Mouse (Mus musculus) erythroblast, adult 5-6 weeks (primary cell): ENCODE data around the gene Hba-a1. TPM values are rescaled to one million over a fixed set of nuclear protein-coding genes. Genes with fewer than 3 reads are reported as not detected.

ENCODE experiments used
- ATAC-seq: replicated peaks from 2 replicates; pipeline ENCODE4 v1.8.0; 2016; ENCODE audit warnings: moderate number of reproducible peaks, mild to moderate bottlenecking, moderate TSS enrichment, inconsistent platforms; ENCODE audit not compliant: poor library complexity, low FRiP score, severe bottlenecking
- total RNA-seq, 2 experiments: library from RNA; stranded (forward) in 1 of 2; stranded (reverse) in 1 of 2; fragments of 150-400 nt in 1 of 2; fragments of 200-764, 138-1000 nt in 1 of 2; gene quantifications; 2 replicates each; pipeline versions ENCODE4 v1.2.3 to v1.2.4; 2015 to 2017; ENCODE audit warnings: low replicate concordance in 2 of 2

The Hba-a1 gene
- 59,368 and 63,767 TPM in 2 replicates for total RNA-seq (2015; ENCODE audit: low replicate concordance)
- total RNA-seq (2017; ENCODE audit: low replicate concordance) = 14,861 and 24,674 TPM in 2 replicates

DNA sequence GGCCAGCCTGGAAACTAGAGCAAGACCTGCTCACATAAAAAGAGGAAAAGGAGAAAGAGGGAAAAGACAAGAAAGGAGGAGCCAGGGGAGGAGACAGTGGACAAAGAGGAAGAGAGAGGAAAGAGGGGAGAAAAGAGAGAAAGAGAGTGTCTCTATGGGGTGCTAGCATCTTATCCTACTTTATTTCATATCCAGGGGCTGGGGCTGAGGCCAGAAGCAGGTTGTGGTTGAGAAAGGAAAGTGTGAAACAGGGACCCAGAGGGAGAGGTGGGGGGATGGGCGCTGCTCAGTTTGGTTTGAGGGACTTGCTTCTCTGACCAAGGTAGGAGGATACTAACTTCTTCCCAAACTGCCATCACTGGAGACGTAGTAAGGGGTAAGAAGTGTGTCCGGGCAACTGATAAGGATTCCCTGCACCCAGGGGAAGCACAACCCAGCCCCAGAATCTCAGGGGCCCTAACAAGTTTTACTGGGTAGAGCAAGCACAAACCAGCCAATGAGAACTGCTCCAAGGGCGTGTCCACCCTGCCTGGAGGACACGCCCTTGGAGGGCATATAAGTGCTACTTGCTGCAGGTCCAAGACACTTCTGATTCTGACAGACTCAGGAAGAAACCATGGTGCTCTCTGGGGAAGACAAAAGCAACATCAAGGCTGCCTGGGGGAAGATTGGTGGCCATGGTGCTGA, at the start of gene Hba-a1:
TSS of gene Hba-a1 (plus strand) at position 421 of the 687 bp plus-strand sequence.
- ATAC-seq = peak; percentile 41

DNA sequence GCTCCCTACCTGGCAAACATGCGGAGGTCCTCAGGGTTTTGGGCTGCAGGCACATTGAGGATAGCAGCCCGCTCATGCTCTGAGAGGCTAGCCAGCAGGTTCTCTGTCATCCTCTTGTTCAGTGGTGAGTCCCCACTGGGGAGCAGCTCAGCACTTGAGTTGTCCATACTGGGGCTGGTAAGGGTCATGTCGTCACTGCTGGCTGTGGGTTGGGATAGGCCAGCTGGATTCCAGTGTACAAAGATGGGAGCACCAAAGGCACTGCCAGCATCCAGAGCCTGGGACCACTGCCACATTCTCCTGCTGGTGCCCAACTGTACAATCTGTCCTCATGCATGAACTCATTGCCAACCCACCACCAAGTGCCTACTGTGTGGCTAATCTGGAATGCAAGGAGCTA, 49.4 kb upstream of the Hba-a1 start:
- no peak for ATAC-seq

DNA sequence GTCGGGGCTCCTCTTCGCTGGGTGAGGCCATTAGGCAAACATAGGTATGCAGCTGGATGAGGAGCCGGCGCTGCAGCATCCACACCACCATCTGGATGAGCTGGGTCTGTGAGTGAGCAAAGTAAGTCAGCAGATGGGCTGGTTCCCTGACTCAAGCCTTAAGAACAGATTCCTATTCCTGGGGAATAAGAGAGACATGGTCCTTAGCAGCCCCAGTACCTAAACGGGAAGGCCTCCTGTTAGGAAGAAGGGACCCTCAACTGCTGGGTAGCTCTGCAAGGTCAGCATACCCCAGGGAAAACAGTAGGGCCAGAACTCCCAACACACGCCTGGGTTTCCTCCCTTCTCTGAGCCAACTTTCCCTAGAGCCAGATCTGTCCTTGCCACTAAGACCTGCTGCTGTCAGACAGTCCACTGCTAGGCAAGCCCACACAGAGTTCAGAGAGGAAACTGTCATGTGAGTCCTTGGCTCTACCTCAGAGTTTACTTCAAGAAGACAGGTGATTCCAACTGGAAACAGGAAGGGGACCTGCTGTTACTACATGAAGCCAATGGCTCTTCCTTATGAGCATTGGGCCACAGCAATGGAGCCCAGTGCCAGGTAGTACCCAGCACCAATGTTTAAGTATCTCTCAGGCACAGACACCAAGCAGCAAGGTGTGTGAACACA, 48.4 kb upstream of the Hba-a1 start:
- ATAC-seq = no peak

DNA sequence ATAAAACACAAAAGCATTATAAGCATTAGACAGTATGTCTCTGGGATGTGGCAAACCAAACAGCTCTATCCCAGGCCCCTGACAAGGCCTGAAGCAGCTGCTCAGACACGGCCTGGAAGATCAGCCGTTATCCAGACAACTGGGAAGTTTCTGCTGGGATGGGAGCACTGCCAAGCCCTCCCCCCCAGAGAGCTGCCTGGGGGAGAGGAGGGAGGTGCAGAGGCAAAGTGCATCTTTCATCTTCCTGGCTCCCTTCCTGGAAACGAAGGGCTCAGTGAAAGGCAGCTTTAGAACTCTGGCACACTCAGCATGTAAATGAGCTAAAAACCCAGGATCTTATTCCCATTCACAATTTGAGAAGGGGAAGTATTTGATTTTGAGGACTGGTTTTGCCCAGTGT, 47.7 kb upstream of the Hba-a1 start:
- ATAC-seq = no peak

DNA sequence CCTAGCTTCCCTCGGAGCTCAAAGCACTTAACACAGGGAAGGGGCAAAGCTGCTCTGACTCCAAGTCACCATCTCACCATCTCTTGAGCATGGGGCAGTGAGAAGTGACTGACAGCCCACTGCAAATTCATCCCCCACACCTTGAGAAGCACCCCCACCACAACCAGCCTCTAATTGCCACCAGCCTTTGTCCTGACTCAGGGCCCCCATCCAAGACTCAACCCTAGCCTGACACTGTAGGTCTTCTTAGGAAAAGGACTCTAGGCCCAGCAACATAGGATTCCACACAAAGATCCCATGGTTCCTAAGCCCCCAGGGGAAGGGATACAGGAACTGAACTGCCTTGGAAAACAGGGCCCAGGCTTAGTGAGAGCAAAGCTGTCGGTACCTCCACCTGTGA, 47.2 kb upstream of the Hba-a1 start:
- ATAC-seq = no peak

DNA sequence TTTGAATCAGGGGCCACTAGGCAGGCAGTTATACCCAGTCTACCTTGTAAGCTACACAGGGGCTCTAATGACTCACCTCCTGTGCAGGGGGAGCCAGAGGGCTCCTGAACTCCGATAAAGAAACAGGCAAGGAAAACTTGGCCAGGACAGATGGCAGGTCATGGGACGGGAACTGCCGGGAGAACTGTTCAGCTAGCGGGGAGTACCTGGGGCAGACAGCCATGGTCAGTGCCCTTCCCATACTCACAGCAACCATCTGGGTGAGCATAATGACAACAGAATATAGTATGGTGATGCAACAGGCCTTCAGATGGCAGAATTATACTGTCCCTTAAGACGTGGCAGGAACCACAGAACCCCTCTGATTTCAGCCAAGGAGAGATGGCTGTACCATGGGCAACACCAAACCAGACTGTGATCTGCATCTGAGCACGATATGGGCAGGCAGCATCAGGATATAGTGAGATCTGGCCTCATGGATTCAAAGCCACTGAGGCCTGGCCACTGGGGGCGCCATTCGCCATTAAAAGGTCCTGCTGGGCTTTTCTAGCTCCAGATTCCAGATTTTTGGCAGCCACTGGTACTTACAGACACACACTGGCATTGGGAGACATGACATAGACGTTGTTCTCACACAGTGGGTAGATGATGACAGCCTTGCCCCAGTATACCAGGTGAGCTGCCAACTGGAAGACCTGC, 46.5 kb upstream of the Hba-a1 start:
- peak; percentile 57 for ATAC-seq

DNA sequence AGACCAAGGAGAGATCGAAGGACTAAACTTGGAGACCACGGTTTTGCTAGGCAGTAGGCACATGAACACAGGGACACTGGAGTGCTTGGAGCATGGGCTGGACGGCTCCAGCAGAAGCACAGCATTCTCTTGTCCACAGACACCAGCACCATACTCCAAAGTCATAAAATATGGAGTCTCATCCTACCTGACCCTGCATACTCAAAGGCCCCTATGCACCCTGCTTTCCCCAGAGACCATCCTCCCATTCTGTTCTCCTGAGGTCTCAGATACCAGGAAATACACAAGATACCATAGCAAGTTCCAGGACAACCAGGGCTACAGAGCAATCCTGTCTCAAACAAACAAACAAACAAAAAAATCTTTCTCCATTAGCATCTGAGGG, 45.9 kb upstream of the Hba-a1 start:
- ATAC-seq = no peak

DNA sequence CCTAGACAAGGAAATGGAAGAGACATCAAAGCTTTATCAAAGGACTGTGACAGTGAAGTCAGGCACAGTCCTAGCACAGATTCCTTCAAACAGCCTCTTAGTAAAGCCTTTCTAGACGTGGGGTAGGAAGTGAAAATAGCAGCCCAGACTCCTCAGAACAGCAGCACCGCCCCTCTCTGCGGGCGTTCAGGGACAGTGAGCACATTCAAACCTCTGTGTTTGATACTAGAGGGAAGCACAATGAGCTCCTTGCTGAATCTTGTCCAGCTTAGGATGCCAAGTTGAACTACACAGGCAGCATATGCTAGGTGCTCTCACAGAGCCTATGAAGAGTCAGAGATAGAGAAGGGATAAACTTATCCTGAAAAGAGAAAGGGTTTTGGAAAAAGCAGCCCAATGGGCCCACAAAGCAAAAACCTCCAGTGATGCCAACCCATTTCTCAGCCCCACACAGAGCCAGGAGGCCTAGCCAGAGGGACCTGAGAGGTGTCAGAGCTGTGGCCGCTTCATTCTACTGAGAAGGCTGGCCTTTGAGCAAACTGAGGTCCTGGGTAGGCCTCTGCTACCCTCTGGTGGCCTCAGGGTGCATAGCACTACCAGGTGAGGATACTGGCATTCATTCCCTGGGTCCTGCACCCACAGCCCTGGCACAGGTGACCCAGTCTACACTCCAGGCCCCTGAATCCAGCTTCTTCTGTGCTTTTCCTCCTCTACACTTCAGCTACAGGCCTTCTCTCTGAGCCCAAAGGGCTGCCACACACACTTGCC, 45.0 kb upstream of the Hba-a1 start:
- peak; percentile 81 for ATAC-seq

DNA sequence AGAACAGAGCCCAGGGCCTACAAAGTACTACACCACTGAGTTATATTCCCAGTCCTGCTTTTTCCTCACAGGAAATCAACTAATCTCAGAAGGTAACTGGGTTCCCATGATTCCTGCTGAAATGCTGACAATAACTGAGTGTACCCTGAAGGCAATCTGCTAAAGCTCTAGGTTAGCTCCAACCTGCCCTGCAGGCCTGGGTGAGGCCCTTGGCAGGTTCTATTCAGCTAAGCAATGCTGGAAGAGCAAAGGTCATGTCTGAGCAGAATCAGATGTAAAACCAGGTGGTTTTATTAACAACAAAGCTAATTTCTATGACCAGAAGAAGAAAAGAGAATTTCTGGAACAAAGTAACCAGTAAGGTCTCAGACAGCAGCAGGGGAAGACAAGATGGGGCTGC, 41.9 kb upstream of the Hba-a1 start:
- no peak for ATAC-seq

DNA sequence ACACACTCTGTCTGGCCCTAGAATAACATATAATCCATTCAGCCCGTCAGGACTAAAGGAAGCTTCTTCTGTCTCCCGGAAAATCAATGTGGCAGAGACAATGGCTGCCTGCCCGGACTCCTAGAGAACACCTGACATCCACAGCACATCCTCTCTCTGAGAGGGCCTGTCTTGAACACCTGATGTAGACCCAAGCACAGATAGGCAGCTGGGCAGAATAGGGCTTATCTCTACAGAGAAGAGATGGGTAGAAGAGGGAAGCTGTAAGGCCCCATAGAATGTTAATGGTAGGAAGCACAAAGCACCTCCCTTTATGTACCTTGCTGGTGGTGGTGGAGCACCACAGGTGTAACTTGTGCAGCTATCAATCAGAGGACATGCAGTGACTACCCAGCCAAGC, 41.1 kb upstream of the Hba-a1 start:
- no peak for ATAC-seq

DNA sequence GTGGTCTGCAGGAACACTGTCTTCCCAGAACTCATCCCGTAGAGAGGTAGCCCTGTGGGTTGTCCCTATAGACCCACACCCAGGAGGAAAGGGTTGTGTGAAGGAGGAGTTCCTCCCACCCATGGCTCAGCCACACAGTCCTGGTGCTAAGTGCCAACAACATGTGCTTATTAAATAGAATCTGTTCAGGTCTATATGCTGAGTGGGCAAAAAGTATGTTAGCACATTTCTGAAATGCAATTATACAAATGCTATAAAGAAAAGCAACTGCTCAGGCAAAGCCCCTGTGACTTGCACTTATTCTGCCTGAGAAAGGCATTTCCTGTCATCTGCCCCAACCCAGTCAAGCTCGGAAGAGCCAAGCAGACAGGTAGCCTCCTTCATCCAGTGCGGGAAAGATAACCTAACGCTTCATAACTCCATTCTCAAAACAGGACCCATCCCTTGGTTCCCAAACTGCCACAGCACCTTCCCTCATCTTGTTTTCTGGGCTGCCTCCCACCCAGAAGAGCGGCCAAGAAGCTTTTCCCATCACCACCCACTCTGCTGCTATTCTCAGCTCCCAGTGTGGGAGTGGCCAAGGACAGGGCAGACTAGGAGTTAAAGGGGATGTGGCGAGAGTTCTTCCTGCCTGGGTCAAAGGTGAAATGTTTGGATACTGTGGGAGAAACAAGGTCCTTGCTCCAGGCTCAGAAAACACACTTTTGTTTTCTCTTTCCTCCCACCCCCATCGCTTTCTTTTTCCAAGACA, 39.9 kb upstream of the Hba-a1 start:
- no peak for ATAC-seq

DNA sequence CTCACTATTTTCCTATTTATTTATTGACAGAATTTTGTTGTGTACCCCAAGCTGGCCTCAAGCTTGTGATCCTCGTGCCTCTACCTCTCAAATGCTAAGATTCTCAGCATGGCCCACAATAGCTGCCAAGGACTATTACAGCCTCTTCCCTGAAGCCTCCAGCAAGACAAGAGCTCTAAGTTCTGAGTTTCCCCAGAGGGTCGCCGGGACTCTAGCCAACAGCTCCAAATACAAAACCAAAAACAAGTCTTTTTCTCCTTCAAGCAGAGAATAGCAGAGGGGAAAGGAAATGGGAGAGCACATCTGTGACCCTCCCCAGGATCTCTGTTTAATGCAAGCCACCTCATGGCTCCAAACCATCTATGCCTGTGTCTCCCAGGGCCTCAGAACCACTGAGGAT, 39.2 kb upstream of the Hba-a1 start:
- ATAC-seq = no peak

DNA sequence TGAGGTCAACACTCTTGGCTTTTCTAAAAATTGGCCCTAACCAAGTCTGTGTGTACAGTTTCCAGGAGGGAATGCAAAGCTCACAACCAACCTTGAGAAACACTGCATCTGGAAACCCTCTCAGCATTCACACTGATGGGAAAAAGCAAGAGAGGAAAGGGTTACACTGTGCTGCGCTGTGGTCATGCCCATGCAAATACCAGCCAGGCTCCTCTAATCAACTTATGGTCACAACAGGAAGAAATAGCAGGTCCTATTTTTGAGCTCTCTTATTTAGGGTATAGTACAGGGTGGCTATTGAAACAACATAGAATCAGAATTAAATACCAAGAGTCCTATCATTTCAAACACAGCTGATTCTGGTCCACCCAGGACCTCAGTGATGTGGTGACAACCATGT, 38.7 kb upstream of the Hba-a1 start:
- ATAC-seq = no peak

DNA sequence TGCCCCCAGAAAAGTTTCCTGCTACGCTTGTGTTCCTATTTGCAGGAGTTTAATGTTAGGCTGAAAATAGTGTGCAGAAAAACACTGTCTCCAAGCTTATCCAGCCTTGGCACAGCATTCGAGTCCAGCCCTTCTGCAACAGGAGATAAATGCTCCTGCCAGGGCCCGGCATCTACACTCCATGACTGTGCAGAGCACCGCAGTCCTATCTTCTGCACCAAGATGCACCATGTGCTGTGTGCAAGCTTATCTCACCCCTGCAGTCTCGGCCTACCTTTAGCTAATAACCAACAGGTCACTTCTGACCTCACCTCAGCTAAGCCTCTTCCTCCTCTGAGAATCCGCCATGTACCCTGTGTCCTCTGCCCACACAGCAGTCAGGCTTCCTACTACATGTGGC, 37.7 kb upstream of the Hba-a1 start:
- ATAC-seq = peak; percentile 77

DNA sequence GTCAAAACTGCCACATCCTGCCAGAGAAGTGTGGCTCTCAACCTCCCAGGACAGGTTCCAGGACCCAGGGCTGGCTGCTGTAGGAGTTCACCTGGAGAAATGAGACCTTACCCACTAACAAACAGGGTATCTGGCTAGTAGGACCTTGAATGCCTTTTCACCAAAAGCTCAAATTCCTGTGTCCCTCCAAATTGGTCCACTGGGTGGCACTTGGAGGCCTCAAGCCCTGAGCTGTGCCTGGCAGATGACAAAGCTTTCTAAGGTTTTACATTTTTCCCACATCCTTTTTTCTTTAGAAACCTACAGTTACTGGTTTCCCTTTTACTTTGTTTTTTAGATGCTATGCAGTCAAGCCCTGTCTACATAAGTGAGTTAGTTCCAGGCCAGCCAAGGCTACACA, 36.2 kb upstream of the Hba-a1 start:
- ATAC-seq = 0 out of 2 replicates have a peak, but pooled peaks have one; percentile 7

DNA sequence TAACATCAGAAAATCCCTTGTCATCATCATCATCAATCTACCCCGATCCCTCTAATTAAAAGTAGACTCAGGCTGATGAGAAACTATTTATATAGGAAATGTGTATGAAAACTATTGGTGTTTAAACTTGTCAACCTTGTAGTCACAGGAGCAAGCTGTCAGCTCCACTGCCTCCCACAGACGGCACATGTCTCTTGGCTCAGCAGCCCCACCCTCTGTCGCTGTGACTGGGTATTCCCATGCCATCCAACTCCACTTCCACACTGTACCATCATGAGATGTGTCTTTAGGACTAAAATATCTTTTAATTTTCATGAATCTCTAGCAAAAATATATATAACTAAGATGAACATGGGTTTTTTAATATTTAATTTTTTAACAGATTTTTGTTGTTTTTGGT, 35.0 kb upstream of the Hba-a1 start:
- ATAC-seq = no peak

DNA sequence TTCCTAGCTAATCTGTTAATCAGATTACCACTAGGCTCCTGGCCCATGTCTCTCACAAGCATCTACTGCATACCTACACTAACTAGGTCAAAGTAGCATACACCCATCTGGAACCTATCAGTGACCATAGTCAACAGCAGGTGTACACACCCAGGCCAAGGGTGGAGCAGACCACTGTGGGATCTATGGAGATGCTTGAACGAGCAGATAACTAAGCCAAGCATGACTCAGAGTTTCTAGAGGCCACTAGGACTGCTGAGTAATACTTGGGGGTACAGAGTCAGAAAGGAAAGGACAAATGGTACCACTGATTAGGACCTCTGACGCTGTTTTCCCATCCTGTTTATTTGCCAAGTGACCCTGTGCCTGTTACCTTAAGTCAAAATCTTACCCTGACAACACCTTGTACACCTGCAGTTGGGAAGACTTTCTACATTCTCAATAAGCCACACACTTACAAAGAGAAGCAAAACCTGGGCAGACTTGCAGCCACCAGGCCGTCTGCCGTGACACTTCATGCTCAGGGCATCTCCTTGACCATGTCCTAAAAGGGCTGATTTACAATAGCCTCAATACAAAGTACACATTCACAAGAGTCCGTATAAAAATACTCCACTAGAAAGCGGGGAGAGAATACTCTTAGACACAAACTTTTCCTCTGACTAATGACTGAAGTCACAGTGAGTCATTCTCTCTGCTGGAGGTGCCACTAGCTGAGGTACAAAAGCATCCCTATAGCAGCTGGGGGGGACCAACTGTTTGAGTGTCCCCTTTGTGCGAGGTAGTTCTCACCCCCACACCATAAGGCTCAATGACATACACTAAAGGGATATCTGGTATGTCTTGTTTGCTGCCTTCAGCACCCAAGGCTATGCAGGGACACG, 32.2 kb upstream of the Hba-a1 start:
- ATAC-seq = peak; percentile 75

DNA sequence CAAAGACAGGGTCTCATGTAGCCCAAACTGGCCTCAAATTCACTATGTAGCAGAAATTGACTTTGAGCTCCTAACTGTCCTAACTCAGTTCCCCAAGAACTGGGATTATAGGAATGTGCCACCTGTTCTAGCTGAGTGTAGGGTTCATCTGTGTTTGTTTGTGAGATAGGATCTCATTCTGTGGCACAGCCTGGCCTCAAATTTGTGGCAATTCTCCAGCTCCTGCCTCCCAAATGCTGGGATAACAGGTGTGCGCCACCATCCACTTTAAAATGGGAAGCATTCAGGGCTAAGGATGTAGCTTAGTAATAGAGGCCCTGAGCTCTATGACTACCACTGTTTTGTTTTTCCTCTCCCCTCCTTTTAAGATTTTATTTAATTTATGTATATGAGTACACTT, 30.2 kb upstream of the Hba-a1 start:
- no peak for ATAC-seq

DNA sequence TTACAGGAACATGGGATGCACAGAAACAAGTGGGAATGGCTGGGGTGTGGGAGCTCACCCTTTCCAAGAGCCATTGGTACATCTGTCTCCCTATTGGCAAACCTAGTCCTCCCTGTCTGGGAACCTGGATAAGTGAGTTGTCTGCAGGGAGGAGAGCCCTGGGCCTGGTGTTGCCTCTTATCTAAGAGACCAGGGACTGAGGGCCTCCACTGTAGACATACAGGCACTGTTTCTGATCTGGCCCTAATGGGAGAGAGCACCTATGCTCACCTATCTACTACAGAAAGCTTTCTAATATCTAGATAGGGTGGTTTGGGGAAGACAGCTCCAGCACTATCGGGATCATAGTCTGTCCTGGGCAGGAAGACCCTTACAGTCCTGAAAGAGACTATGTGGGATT, 27.2 kb upstream of the Hba-a1 start:
- peak; percentile 88 for ATAC-seq
